In genomic region chrX:48153414-48153813, GRCm38 (mm10) we compare ENCODE assay signal across 18 mouse cellular contexts. TPM values are rescaled to one million over a fixed set of nuclear protein-coding genes. Genes with fewer than 3 reads are reported as not detected.
DNase-seq lines count a peak whose midpoint lies in the region; ATAC-seq and TF ChIP-seq lines count a peak whose summit lies in the region.
"Had no signal": no experiment of that assay in that cellular context is flagged by ENCODE, and none has a peak within 500 bp of the region (broad histone marks: within the 10 kb centered on the region; RNA-seq: fewer than 3 reads in every experiment).

No protein-coding gene starts in this region.

- H3K27me3 ChIP-seq in thymus, adult 2 months (ENCODE audit: control insufficient read depth, insufficient read depth, low read length), result no peaks in the 10 kb centered on the region
- H3K27me3 ChIP-seq in liver, embryonic 15.5 days, result no peaks in the 10 kb centered on the region
- H3K27me3 ChIP-seq: lung, embryonic 15.5 days; neural tube, embryonic 13.5 days had no signal

- H3K36me3 ChIP-seq in thymus, adult 2 months (ENCODE audit: control insufficient read depth, insufficient read depth, low read length), result peaks cover 84% of the 10 kb centered on the region
- H3K36me3 ChIP-seq in liver, embryonic 15.5 days (replicated peaks), result no peaks in the 10 kb centered on the region
- H3K36me3 ChIP-seq: hindbrain, embryonic 10.5 days; lung, embryonic 15.5 days; neural tube, embryonic 13.5 days had no signal

- TF ChIP-seq POLR2A in thymus, adult 2 months (IDR thresholded peaks at IDR 0.05; ENCODE audit: control insufficient read depth, extremely low read depth, insufficient read depth, low read length, poor library complexity), result no peak

- peak overlapping the region; percentile 11; the same call in 1 of the 2 replicates for H3K27ac ChIP-seq in thymus, adult 2 months (ENCODE audit: control insufficient read depth, insufficient read depth, low read length)
- peak overlapping the region; percentile 48 for H3K27ac ChIP-seq in liver, embryonic 15.5 days (replicated peaks)
- H3K27ac ChIP-seq: hindbrain, embryonic 10.5 days; lung, embryonic 15.5 days; neural tube, embryonic 13.5 days had no signal

- TF ChIP-seq CTCF in thymus, adult 2 months (IDR thresholded peaks at IDR 0.05; ENCODE audit: borderline replicate concordance, control insufficient read depth, extremely low read depth, insufficient read depth, low read length, poor library complexity), result no peak

- WGBS in thymus, adult 2 months, result 48% methylated on average over 2 of the region's 2 CpGs
- 39% methylated on average over 2 of the region's 2 CpGs for WGBS in liver, embryonic 15.5 days (ENCODE audit: insufficient replicate concordance)

- DNase-seq in thymus, adult 2 months, result no peak
- DNase-seq in thymus, adult 18-20 months, result no peak
- DNase-seq in c-Kit-positive CD71-positive TER-119-positive erythroid progenitor cells, embryonic 14.5 days (ENCODE audit: low spot score), result peak; percentile 62
- DNase-seq in cerebellum, postnatal 25 days, result no peak
- no peak for DNase-seq in cerebellum, adult 9-10 months
- DNase-seq in layer of hippocampus, adult 18-20 months (ENCODE audit: low spot score in 2 of 2), result no peak
- DNase-seq: adrenal gland, postnatal 36 days; cerebellum, adult 18-20 months; kidney, adult 18-20 months; midbrain, embryonic 14.5 days; retina, postnatal 1 day; spleen, adult 18-20 months; thymus, postnatal 4 days had no signal

- H3K9ac ChIP-seq in liver, embryonic 15.5 days, result no peak overlapping the region
- H3K9ac ChIP-seq: lung, embryonic 15.5 days; neural tube, embryonic 13.5 days had no signal

- peak; percentile 95 for ATAC-seq in liver, embryonic 15.5 days (ENCODE audit: insufficient read depth)

- peak overlapping the region; percentile 30 for H3K4me2 ChIP-seq in liver, embryonic 15.5 days
- H3K4me2 ChIP-seq: heart, embryonic 11.5 days; lung, embryonic 15.5 days; neural tube, embryonic 13.5 days had no signal

- no peak overlapping the region for H3K4me3 ChIP-seq in thymus, adult 2 months (ENCODE audit: control insufficient read depth, insufficient read depth, low read length)
- no peak overlapping the region for H3K4me3 ChIP-seq in liver, embryonic 15.5 days (replicated peaks)
- H3K4me3 ChIP-seq: hindbrain, embryonic 10.5 days; lung, embryonic 15.5 days; neural tube, embryonic 13.5 days had no signal

- H3K9me3 ChIP-seq in liver, embryonic 15.5 days (replicated peaks), result no peaks in the 10 kb centered on the region
- H3K9me3 ChIP-seq: hindbrain, embryonic 10.5 days; lung, embryonic 15.5 days; neural tube, embryonic 13.5 days had no signal

- H3K4me1 ChIP-seq in thymus, adult 2 months (replicated peaks; ENCODE audit: control insufficient read depth, insufficient read depth, low read length), result peaks cover 25% of the 10 kb centered on the region
- peaks cover 22% of the 10 kb centered on the region for H3K4me1 ChIP-seq in liver, embryonic 15.5 days (replicated peaks)
- H3K4me1 ChIP-seq: hindbrain, embryonic 10.5 days; lung, embryonic 15.5 days; neural tube, embryonic 13.5 days had no signal

RNA-seq across cellular contexts. Expression of gene Sash3, which starts 7.2 kb away (rescaled TPM):
- polyA plus RNA-seq in thymus, adult 2 months (2012; rRNA removed), result 311 and 314 TPM in 2 replicates
- polyA plus RNA-seq in liver, embryonic 15.5 days (2015; fragmentation: Nextera tagmentation; extraction: Ambion mirVana), result 8.8 and 9.9 TPM in 2 replicates
- total RNA-seq in layer of hippocampus, adult 18-20 months (2021), result 1 to 10 TPM in 1 of 2 experiments, under 1 TPM in 1; 0.81 to 1.4 TPM

RNA-seq across cellular contexts. Expression of gene Xpnpep2, which starts 44.9 kb away (rescaled TPM):
- polyA plus RNA-seq in thymus, adult 2 months (2012; rRNA removed), result 0.89 and 1.1 TPM in 2 replicates
- polyA plus RNA-seq in liver, embryonic 15.5 days (2015; fragmentation: Nextera tagmentation; extraction: Ambion mirVana), result 0.02 and 0.03 TPM in 2 replicates
- under 1 TPM; 0.50 to 0.89 TPM for total RNA-seq in layer of hippocampus, adult 18-20 months (2021)

RNA-seq across cellular contexts. Expression of gene Zdhhc9, which starts 55.3 kb away (rescaled TPM):
- 22.4 and 25.7 TPM in 2 replicates for polyA plus RNA-seq in thymus, adult 2 months (2012; rRNA removed)
- polyA plus RNA-seq in liver, embryonic 15.5 days (2015; fragmentation: Nextera tagmentation; extraction: Ambion mirVana), result 2.7 and 3.1 TPM in 2 replicates
- 10 to 100 TPM; 36.9 to 38.5 TPM for total RNA-seq in layer of hippocampus, adult 18-20 months (2021)

Comparison
In these comparisons a context has a peak if more than half of its experiments do, and no peak if none do; other contexts are left out.
1. RNA of gene Sash3, which starts 7.2 kb away (polyA plus RNA-seq): 311 to 314 TPM in thymus, adult 2 months; 8.8 to 9.9 TPM in liver, embryonic 15.5 days; every median in the first group is over 10 times any median in the second.